Mouse (Mus musculus): ENCODE data around the gene Fras1.

Gene Fras1

GRCm38 (mm10) chr5:96792422-96792821, 418.7 kb downstream of the Fras1 start:
- DNase-seq (ENCODE audit: low spot score in 2 of 2) = no peak

DNA sequence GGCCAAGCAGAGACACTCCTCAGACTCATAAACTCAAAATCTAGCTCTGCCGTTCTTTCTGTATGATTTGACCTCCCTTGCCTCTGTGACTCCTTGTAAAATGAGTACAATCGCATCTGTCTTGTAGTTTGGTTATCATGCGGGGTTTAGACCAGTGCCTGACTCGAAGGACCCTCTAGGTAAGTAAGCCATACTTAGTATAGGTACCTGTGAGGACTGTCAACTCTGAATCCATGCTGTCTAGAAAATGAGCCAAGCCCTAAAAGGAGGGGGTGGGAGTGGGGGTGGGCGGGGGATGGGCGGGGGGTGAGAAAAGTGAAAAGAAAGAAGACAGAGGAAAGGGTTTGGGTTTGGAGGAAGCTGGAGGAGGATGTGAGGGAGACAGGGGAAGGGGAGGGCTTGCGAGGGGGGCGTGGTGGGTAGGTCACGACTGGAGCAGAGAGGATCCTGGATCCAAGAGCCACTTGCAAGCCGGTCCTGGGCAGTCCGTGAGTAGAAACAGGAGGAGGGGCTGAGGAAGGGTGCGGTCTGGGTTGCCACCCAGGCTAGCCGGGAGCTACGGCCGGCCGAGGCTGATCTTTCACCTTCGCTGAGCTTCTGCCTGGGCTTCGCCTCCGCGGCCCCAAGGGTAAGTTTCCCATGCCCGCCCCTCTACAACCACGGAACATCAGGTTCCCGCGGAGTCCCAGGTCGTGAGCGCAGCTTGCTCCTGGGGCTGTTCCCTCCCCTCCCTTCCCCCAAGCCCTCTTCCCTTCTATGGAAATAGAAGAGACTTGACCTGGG, 419.4 kb downstream of the Fras1 start, which contains the start of gene Anxa3:
TSS of gene Anxa3 (plus strand) at position 404 of the 783 bp plus-strand sequence.
- DNase-seq (ENCODE audit: low spot score in 2 of 2) = no peak

- DNase-seq (ENCODE audit: low spot score in 2 of 2) = no peak
Measured at GRCm38 (mm10) chr5:96793953-96794635, 420.3 kb downstream of the Fras1 start.

- DNase-seq (ENCODE audit: low spot score in 2 of 2) = no peak
Measured at GRCm38 (mm10) chr5:96795752-96796151, 422.0 kb downstream of the Fras1 start.

- DNase-seq (ENCODE audit: low spot score in 2 of 2) = no peak
Measured at GRCm38 (mm10) chr5:96797465-96797864, 423.7 kb downstream of the Fras1 start.

DNA sequence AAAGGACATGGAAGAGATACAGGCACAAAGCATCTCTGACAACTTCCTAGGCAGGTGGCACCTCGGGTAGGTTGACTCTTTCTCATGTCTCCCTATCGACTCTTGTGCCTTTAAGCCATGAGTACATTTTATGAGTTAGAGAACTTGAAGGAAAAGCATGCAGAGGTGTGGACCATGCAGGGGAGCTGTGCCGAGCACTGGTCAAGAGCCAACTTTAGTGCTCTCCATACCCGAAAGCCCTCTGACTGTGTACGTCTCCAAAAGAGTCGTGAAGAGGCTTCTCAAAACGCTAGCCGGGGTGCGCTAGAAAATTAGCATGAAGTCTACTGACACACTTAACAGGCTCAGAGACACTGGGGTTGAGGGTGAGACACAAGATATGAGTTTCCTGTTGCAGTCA, 425.4 kb downstream of the Fras1 start:
- no peak for DNase-seq (ENCODE audit: low spot score in 2 of 2)

DNA sequence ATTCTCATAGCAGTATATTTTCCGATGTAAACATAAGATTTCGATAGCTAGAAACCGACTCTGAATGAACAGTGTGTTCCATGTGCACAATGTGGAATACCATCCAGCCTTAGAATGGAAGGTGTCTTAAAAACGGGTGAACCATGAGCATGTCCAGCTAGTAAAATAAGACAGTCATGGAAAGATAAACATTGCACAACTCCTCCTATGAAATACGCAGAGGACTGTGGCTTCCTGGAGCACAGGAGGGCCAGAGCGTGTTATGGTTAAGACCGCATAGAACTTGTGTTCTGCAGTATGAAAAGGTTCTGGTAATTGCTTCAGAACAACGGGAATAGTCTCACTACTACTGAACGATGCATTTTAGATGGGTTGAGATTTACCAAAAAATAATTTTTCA, 426.2 kb downstream of the Fras1 start:
- no peak for DNase-seq (ENCODE audit: low spot score in 2 of 2)

- DNase-seq (ENCODE audit: low spot score in 2 of 2) = no peak
Measured at GRCm38 (mm10) chr5:96802185-96802584, 428.4 kb downstream of the Fras1 start.

DNA sequence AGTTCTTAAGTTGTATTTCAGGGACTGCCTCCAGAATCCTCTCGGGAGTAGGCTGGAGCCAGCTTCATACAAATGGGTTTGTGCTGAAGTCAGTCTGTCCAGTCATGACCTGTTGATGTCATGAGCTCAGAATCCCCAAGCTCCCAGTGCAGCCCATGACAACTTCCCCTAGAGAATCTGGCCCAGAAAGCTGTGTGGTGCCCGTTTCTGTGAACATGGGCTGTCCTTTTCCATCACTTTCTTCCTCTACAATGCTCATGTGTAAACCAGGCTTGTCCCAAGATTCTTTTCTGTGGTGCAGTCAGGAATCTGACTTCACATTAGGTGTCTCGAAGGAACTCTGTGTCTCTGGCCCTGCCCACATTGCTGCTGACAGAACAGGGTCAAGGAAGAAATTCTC, 429.3 kb downstream of the Fras1 start:
- no peak for DNase-seq (ENCODE audit: low spot score in 2 of 2)

DNA sequence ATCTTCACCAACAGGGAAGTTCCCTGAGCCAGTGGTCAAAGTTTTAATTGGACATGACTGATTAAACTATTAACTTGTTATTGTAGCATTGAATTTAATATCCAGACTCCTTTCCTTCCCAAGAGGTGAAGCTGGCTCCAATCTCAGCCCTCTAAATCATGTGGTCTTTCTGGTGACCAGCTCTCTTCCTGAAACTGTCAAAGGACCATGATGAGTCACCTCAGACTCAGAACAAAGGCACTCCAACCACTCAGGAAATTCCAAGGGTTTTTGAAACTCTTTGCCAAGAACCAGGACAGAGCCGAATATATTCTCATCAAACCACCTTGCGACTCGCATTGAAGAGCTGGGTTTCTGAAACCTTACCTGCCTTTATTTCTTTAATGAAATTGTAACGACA, 430.5 kb downstream of the Fras1 start:
- DNase-seq (ENCODE audit: low spot score in 2 of 2) = no peak

DNA sequence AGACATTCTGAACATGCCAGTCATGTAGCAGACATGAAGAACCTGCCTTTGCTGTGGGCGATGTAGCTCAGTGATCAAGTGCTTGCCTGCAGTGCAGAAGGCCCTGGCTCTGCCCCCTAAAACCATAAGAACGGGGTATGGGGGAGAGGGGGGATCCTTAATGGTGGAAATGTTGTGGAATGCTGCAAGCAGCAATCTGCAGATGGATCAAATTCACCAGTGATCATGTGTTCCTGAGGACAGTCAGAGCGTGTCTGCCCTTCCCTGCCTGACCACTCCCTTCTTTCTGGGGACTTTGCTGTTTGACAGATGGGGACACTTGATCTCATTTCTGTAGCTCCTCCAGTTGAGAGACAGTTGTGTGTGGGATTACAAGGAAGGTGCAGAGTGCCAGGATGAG, 431.1 kb downstream of the Fras1 start:
- DNase-seq (ENCODE audit: low spot score in 2 of 2) = no peak

DNA sequence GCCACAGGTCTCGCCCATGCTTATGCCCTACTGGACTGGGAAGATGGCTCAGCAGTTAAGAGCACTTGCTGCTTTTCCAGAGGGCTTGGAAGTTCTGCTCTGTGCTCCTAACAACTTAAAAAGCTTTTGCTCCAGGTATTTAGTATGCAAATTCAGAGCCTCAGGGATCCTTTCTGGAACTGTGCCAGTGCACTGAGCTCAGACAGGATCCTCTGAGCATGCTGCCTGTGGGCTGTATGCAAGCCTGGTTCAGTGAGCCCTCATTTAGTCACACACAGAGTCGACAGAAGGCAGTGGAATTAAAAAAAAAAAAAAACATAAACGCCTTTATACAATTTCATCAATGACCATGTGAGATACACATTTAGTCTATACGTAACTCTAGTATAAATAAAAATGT, 436.9 kb downstream of the Fras1 start:
- DNase-seq (ENCODE audit: low spot score in 2 of 2) = no peak

GRCm38 (mm10) chr5:96824769-96825327, 451.1 kb downstream of the Fras1 start:
- DNase-seq (ENCODE audit: low spot score in 2 of 2) = no peak

GRCm38 (mm10) chr5:96827176-96827575, 453.4 kb downstream of the Fras1 start:
- DNase-seq (ENCODE audit: low spot score in 2 of 2) = no peak

Data from frontal cortex, postnatal 25 days (tissue).